Mouse (Mus musculus): ENCODE measurements around the gene Hoxa9.

DNA sequence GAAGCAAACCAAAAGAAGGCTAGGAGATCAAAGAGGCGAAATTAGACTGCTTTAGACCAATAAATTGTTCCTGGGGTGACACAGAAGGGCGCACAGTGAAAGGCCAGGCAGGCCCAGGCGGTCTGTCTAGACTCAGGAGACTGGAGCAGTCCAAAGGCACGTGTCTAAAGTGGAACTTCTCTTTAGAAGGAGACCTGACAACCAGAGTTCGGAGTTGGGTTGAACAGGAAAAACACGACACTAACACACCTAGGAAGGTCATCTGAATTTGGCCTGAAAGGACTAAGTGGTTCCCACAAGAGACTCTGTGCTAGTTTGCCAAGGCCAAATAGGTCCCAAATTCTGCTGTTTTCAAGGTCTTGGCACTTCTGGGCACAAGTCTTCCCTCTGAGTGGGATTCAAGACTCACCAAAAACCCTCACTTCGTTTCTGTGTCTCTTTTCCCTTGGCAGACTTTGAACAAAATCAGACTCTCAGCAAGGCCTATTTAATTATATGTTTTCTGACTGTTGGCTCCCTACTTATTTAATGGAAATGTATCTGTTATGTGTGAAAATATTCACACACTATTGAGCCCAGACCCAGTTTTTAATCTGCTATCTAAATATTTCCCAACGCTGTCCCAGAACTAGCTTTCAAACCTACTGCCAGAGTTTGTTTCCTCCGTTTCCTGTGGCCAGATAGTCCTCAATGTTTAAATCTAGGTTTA lies 11.5 kb downstream of the Hoxa9 start:
- no peak for TF ChIP-seq CTCF (IDR thresholded peaks at IDR 0.05)
- TF ChIP-seq EP300 (IDR thresholded peaks at IDR 0.05; ENCODE audit: insufficient read depth, low read depth, low read length): no peak
- TF ChIP-seq POLR2A (IDR thresholded peaks at IDR 0.05; ENCODE audit: insufficient read depth, low read depth, low read length): no peak

Data from heart, adult 2 months (tissue).